Mouse (Mus musculus) CD4-positive, CD25-positive, alpha-beta regulatory T cell, adult 9 weeks (primary cell): Measurements from ENCODE around the gene Rps25. TPM values are rescaled to one million over a fixed set of nuclear protein-coding genes. Genes with fewer than 3 reads are reported as not detected.

ENCODE experiments used
- polyA plus RNA-seq: library from polyadenylated mRNA; unstranded; fragments of 100-300 nt; shearing (Covaris generic); gene quantifications from one replicate; pipeline ENCODE4 v1.2.1, GENCODE M21; 2017

The Rps25 gene
- polyA plus RNA-seq: 2,154 TPM

DNA sequence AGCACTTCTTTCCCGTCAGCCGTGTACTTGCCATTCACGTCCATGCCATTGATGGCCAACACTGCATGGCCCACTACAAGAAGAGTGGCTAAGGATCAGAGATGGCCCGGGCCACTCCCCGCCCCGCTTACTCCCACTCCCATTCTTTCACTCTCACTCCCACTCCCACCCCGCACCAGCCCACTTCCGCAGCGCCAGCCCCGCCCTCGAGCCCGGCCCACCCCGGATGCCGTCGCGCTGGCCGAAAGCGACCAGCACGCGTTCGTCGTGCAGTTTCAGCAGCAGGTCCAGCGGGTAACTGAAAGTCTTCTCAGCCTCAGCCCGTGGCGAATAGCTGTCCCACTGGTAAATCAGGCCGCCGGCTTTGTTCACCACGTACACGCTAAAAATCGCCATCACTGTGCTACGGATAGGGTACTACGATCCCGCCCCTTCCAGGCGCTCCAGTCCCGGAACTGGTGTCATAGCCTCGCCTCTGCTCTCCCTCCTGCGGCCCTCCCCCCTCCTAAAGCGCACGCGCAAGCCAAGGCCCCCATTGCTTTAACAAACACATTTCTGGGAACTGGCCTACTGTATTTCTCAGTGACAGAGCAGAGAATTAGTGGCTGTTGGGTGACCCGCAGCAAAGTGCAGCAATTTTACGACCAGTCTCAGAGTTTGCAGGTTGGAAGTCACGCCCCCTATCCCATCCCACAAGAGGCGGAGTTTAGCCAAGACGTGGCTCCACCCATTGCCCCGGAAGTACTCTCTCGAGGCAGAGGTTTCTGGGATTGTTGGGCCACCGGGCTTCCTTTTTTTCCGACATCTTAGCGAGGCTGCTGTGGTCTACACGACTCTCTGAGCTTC is at the start of gene Rps25, which contains the start of gene Trappc4:
Gene Rps25, plus strand, starts transcription at position 234 of the 846 bp plus-strand sequence.
Gene Trappc4, minus strand, starts transcription at position 695 of the 846 bp plus-strand sequence.

DNA sequence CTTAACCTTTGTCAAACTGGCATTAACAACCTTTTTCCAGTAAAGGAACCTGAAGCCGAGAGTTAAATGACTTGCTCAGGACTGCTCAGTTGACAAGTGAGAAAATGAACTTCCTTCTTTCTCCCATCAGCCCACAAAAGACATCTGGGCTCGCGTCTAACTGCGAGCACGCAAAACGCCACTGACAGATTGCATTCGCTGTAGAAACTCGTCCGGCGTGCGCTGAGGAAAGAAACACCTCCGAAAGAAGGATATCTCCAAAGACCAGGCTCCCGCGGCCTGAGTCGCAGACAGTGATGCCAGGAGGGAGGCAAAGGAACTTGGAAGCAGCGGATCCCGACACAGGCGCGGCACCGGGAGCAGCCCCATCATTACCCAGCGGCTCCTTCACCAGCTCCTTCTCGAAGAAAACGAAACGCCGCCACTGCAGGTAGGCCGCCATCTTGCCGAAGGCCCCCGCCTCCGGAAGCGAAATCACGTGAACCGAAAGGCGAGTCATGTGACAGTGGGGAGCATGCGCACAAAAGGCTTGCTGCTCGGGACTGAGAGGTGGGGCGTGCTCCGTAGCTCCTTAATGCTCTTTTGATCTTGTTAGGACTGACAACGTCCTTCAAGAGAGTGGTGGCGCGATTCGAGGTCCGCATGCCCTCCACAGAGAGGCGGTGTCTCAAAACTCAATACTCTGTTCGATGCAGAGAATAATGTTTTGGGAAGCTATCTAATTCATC is 45.6 kb upstream of the Rps25 start, which contains the start of gene Vps11:
Gene Vps11, minus strand, starts transcription at position 481 of the 728 bp plus-strand sequence.

DNA sequence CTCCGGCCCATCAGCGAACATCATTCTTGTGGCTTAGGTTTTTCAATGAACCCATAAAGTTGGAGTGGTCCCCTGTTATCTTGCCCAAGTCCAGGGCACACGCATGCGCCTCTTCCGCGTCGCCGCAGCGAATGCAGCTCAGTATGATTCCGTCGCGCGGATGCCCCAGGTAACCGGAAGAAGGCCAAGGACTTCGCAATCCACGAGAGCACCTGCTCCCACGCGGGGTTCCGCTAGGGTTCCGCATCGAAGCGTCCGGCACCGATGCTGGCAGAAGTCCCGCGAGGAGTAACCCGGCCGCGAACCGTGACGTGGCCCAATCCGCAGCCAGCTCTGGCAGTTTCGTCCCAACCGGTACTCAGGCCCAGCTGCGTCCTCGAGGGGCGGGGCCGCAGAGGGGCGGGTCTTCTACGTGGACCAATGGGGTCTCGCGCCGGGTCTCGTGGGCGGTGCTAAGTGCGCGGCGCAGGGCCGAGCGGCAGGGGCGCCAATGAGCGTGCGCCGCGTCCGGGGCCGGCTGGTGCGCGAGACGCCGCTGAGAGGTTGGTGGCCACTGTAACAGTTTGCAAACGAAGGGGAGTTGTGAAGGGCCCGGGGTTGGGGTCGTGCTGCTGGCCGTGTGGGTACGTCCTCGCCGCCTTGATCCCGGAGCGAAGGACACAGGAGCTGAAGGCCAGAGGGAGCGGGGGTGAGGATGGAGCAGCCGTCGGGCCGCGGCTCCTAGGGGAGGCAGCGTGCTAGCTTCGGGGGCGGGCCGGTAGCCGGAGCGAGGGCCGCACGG is 27.7 kb upstream of the Rps25 start, which contains the start of gene Hyou1:
Gene Hyou1, plus strand, starts transcription at position 437 of the 781 bp plus-strand sequence.

DNA sequence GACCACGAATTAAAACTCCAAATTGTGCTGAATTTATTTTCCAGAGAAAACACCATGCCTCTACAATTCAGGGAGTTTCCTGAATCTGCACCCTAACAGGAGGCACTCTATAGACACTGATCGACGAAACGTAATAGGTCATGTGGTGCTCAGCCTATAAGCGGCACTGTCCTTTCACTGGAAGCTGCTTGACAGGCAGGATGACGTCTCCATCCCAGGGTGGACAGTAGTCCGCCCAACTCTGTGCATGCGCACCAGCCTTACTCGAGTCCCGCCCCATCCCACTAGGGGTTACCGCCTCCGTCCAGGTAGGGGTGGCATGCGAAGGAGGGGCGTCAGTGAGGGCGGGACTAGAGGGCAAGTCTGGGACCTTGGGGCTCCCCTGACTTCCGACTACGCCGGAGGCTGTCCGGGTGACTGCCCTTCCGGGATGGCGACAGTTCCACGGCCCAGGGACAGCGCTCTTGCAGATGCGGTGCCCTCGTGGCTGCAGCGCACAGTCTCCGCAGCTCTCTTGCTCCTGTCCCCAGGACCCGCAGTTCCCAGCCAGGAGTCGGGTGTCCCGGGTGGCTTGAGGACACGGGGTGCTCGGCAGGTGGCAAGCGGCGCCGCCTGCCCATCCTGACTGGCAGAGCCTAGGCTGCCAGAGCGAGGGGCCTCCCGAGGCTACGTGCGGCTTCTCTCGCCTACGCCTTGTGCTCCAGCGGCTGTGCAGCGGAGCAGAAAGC is 10.1 kb upstream of the Rps25 start, which contains the start of gene Slc37a4:
Gene Slc37a4, plus strand, starts transcription at position 169 of the 728 bp plus-strand sequence.

DNA sequence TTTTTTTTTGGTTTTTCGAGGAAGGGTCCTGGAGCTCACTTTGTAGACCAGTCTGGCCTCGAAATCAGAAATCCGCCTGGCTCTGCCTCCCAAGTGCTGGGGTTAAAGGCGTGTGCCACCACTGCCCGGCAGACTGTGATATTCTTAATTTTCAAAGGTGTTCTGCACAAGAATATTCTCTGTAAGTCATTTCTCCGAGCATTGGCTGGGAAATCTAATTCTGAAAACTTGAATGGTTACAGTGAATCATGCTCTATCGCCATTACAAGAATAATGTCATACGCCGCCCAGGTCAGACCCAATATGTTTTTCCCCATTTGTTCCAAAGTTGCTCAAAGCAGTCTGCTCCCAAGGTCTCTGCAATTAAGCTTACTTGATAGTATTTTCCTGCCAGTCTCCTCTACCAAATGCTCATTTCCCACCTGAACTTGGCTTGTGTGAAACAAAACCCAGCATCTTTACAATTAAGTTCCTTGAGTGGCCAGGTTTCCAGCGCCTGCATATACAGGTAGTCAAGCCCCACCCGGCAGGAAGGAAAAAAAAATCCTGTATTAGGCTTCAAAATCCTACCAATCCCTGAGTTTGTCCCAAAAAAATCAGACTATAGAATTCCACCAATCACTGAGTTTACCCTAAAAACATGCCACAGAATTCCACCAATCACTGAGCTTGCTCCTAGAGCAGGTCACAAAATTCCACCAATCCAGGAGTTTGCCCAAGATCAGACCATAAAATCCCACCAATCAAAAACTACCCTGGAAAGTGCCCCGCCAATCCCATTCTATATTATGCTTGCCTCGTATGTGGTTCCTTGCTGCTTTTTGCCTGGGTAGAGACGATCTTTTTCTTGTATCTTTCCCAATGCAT is 11.8 kb downstream of the Rps25 start, which contains the start of gene Ccdc84:
Gene Ccdc84, minus strand, starts transcription at position 51 of the 867 bp plus-strand sequence.

DNA sequence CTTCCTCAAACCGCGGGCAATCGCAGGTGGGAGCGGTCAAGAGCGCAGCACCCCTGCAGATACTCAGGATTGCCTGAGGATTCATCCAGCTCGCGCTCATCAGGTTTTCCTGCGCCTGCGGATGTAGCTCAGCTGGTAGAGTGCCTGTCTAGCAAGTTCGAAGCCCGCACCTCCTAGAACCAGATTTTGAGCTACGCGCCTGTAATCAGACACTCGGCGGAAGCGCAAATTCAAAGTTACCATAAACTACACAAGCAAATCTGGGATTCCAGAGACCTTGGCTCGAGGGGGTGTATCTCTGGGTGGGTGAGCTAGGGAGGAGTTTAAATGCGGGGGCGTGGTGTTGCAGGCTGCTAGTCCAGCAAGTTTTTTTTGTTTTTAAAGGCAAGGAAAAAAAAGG is 34.0 kb downstream of the Rps25 start, which contains the start of gene Foxr1:
Gene Foxr1, minus strand, starts transcription at position 176 of the 400 bp plus-strand sequence.

DNA sequence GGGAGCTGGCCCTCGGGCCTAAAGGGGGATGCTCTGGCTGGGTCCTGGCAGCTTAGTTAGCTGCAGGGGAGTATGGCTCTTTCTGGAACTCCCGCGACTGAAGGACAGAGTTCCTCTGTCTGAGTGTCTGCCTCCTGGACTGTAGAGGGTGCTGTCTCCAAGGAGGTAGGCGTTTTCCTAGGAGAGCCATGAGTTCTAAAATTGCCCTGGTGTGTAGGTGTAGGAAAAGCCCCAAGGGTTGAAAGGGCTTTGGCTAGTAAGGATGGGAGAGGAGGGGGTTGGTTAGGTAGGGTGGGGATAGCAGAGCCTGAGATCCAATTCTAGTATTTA is 47.9 kb downstream of the Rps25 start, which contains the start of gene Upk2:
Gene Upk2, minus strand, starts transcription at position 86 of the 330 bp plus-strand sequence.

Other genes with a start within 250 kb of the Rps25 start
- 18.2 TPM for gene Cbl, start 173.1 kb upstream of the Rps25 start, polyA plus RNA-seq
- not detected for gene Ccdc153, start 166.5 kb upstream of the Rps25 start, polyA plus RNA-seq
- gene Pdzd3, start 155.7 kb upstream of the Rps25 start, polyA plus RNA-seq: not detected
- gene Nlrx1, start 138.5 kb upstream of the Rps25 start, polyA plus RNA-seq: 8.5 TPM
- not detected for gene Abcg4, start 118.5 kb upstream of the Rps25 start, polyA plus RNA-seq
- 40.4 TPM for gene Hinfp, start 101.5 kb upstream of the Rps25 start, polyA plus RNA-seq
- gene C2cd2l, start 86.9 kb upstream of the Rps25 start, polyA plus RNA-seq: 5.9 TPM
- gene Dpagt1, start 81.1 kb upstream of the Rps25 start, polyA plus RNA-seq: 26.7 TPM
- 13.2 TPM for gene H2afx, start 72.4 kb upstream of the Rps25 start, polyA plus RNA-seq
- 24.1 TPM for gene Hmbs, start 62.9 kb upstream of the Rps25 start, polyA plus RNA-seq
- 82.6 TPM for gene Vps11, start 45.5 kb upstream of the Rps25 start, polyA plus RNA-seq
- gene Hyou1, start 27.6 kb upstream of the Rps25 start, polyA plus RNA-seq: 26.6 TPM
- gene Slc37a4, start 10.3 kb upstream of the Rps25 start, polyA plus RNA-seq: 29.0 TPM
- 157 TPM for gene Trappc4, start 461 bp downstream of the Rps25 start, polyA plus RNA-seq
- 65.9 TPM for gene Ccdc84, start 11.4 kb downstream of the Rps25 start, polyA plus RNA-seq
- 0.14 TPM for gene Foxr1, start 34.0 kb downstream of the Rps25 start, polyA plus RNA-seq
- not detected for gene Upk2, start 47.8 kb downstream of the Rps25 start, polyA plus RNA-seq
- 8.3 TPM for gene Bcl9l, start 75.7 kb downstream of the Rps25 start, polyA plus RNA-seq
- 93.5 TPM for gene Cxcr5, start 154.7 kb downstream of the Rps25 start, polyA plus RNA-seq
- 51.6 TPM for gene Ddx6, start 197.8 kb downstream of the Rps25 start, polyA plus RNA-seq